Mouse (Mus musculus) heart, postnatal 0 days (tissue): ENCODE results near the gene Ccdc34.

Experiments used
- CTCF ChIP-seq: IDR thresholded peaks from 2 replicates; pipeline ENCODE4 v1.5.1; 2016; ENCODE audit warnings: antibody characterized with exemption, control low read depth, low read depth
- EP300 ChIP-seq: IDR thresholded peaks from 2 replicates; pipeline ENCODE4 v1.6.1; 2016; ENCODE audit warnings: antibody characterized with exemption, low read depth

- no peak for TF ChIP-seq CTCF
- TF ChIP-seq EP300 = no peak
Measured at GRCm38 (mm10) chr2:109986036-109986785, 31.4 kb upstream of the Ccdc34 start.
